Mouse (Mus musculus): ENCODE measurements around the gene Ptk7.

DNA sequence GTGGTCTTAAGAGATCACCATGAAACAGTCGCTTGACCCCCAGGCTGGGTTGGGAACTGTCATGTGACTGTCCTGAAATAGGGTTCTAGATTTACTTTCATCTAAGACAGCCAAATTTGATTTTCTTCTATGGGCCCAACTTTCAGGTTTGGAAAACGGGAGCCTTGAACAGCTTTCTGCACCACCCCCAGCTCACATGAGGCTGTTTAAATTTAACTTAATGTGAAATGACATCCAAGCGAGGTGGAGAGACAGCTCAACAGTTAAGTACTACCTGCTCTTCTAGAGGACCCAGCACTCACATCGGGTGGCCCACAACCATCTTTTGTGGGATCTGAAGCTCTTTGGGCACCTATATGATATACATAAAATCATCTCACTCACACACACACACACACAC lies 30.3 kb downstream of the Ptk7 start:
- TF ChIP-seq CTCF (conservative IDR thresholded peaks at IDR 0.05; ENCODE audit: low read length) (no peak), NANOG (IDR thresholded peaks at IDR 0.05; ENCODE audit: borderline replicate concordance, low read length) (no peak), POU5F1 (IDR thresholded peaks at IDR 0.05; ENCODE audit: borderline replicate concordance, low read length) (no peak)
